Comparison of ENCODE assay signal across 18 mouse cellular contexts in the genomic region with DNA sequence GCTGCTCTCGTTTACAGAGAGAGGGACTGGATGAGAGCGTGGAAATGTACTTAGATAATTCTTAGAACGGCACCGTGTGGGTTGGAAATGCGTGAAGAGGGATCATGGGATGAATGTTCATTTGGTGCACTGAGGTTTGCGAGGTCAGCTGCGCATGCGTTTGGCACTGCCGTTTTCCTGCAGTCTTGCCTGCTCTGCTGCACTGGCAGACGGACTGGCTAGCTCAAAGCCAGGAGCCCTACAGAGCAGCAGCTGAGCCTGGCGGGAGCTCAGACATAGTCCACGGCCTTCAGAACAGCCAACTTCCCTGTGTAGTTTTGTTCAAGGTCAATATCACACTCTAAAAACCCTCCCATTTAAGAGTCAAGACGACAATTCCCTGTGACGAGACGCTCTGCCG. TPM values are rescaled to one million over a fixed set of nuclear protein-coding genes. Genes with fewer than 3 reads are reported as not detected.
DNase-seq lines count a peak whose midpoint lies in the region; ATAC-seq and TF ChIP-seq lines count a peak whose summit lies in the region.
"Had no signal": no experiment of that assay in that cellular context is flagged by ENCODE, and none has a peak within 500 bp of the region (broad histone marks: within the 10 kb centered on the region; RNA-seq: fewer than 3 reads in every experiment).

No protein-coding gene starts in this region.

- no peaks in the 10 kb centered on the region for H3K27me3 ChIP-seq in kidney, embryonic 16.5 days (ENCODE audit: insufficient read depth, low read length)

- H3K9me3 ChIP-seq in kidney, embryonic 16.5 days (ENCODE audit: low read length) = no peaks in the 10 kb centered on the region
- H3K9me3 ChIP-seq: midbrain, embryonic 12.5 days had no signal

- intact Hi-C loops in left cerebral cortex, postnatal 4 days (cut with DNase I) = no loop called here
- intact Hi-C loops in left cerebral cortex, postnatal 25 days (cut with DNase I) = no loop called here

- no peaks in the 10 kb centered on the region for H3K36me3 ChIP-seq in kidney, embryonic 16.5 days (ENCODE audit: insufficient read depth, low read length)
- H3K36me3 ChIP-seq: midbrain, embryonic 12.5 days had no signal

- no peak overlapping the region for H3K4me3 ChIP-seq in kidney, embryonic 16.5 days (ENCODE audit: low read length)
- H3K4me3 ChIP-seq: midbrain, embryonic 12.5 days had no signal

- no peak for TF ChIP-seq CTCF in brain, embryonic 14.5 days (IDR thresholded peaks at IDR 0.05; ENCODE audit: borderline replicate concordance, extremely low read depth, insufficient read depth, insufficient read length)

- 0 out of 2 replicates have a peak, but pooled peaks cover 4% of the 10 kb centered on the region for H3K4me1 ChIP-seq in kidney, embryonic 16.5 days (ENCODE audit: insufficient read depth, low read length)
- H3K4me1 ChIP-seq: midbrain, embryonic 12.5 days had no signal

- H3K4me2 ChIP-seq in kidney, embryonic 16.5 days (replicated peaks; ENCODE audit: low read depth, low read length) = no peak overlapping the region
- H3K4me2 ChIP-seq: midbrain, embryonic 12.5 days had no signal

- no peak overlapping the region for H3K27ac ChIP-seq in kidney, embryonic 16.5 days (ENCODE audit: low read length)
- H3K27ac ChIP-seq: kidney, postnatal 0 days; midbrain, embryonic 12.5 days had no signal

- 74% methylated on average over 16 of the region's 16 CpGs for WGBS in kidney, embryonic 16.5 days

- peak; percentile 82 for DNase-seq in left cerebral cortex, postnatal 4 days
- DNase-seq in left cerebral cortex, postnatal 25 days (ENCODE audit: low spot score in 2 of 2) = no peak
- DNase-seq in brain, embryonic 14.5 days (ENCODE audit: low read depth) = peak; percentile 46
- peak; percentile 67 for DNase-seq in cerebellum, adult 11-12 months
- DNase-seq in cerebellum, postnatal 25 days = peak; percentile 71 to 81
- no peak for DNase-seq in kidney, adult 18-20 months
- DNase-seq: adrenal gland, postnatal 14 days; gastrocnemius, postnatal 14 days; heart, postnatal 36 days; layer of hippocampus, postnatal 36 days; lung, adult 18-20 months; lung, postnatal 36 days; thymus, adult 2 months had no signal

- no peak overlapping the region for H3K9ac ChIP-seq in kidney, embryonic 16.5 days (replicated peaks; ENCODE audit: low read length)
- H3K9ac ChIP-seq: midbrain, embryonic 12.5 days had no signal

- TF ChIP-seq POLR2A in brain, embryonic 14.5 days (IDR thresholded peaks at IDR 0.05; ENCODE audit: borderline replicate concordance, extremely low read depth, insufficient read depth, insufficient read length, poor library complexity, severe bottlenecking) = no peak

- no peak for ATAC-seq in kidney, embryonic 16.5 days (ENCODE audit: low FRiP score, low TSS enrichment)
- ATAC-seq: activated CD4-positive, CD25-positive, alpha-beta regulatory T cell, adult 4 months; Patski had no signal

RNA-seq across cellular contexts. Expression of a gene that starts 46.5 kb away (rescaled TPM):
- total RNA-seq in left cerebral cortex, postnatal 4 days (2021) = 10 to 100 TPM; 43.0 to 47.7 TPM
- total RNA-seq in left cerebral cortex, postnatal 25 days (2021) = 10 to 100 TPM; 73.1 to 92.6 TPM
- polyA plus RNA-seq in brain, embryonic 14.5 days (2012; rRNA removed) = 37.4 and 42.7 TPM in 2 replicates
- polyA plus RNA-seq in kidney, embryonic 16.5 days (2015; fragmentation: Nextera tagmentation; extraction: Ambion mirVana) = 7.8 and 9.4 TPM in 2 replicates

Comparison
In these comparisons a context has a peak if more than half of its experiments do, and no peak if none do; other contexts are left out.
1. DNase-seq: peak in left cerebral cortex, postnatal 4 days (single experiment), brain, embryonic 14.5 days (single experiment), cerebellum, adult 11-12 months (single experiment) and cerebellum, postnatal 25 days (2 of 2); none in left cerebral cortex, postnatal 25 days (0 of 2) and kidney, adult 18-20 months (single experiment).